Mouse (Mus musculus): Measurements from ENCODE around the gene Ireb2. TPM values are rescaled to one million over a fixed set of nuclear protein-coding genes. Genes with fewer than 3 reads are reported as not detected.
"Not testable (repeated sequence)": the region's sequence is repeated elsewhere in the genome, so short reads cannot be mapped to it uniquely, and the experiment has no call there.

Gene Ireb2
- polyA plus RNA-seq (2014; fragmentation: Nextera tagmentation; extraction: Ambion mirVana): 43.4 and 46.8 TPM in 2 replicates

GRCm38 (mm10) chr9:54863363-54864281, at the start of gene Ireb2:
Gene Ireb2, plus strand, starts transcription at chr9:54863789.
- Histone ChIP-seq H3K9ac (replicated peaks; ENCODE audit: low read depth, low read length) (peak within 1 kb of the TSS; percentile 99), H3K4me3 (ENCODE audit: low read depth, low read length) (peak within 1 kb of the TSS; percentile 97), H3K36me3 (ENCODE audit: control insufficient read depth, insufficient read depth, low read length) (peaks cover 24% of the 10 kb centered on the region), H3K27me3 (ENCODE audit: control insufficient read depth, insufficient read depth, low read length) (no peaks in the 10 kb centered on the region), H3K4me2 (replicated peaks; ENCODE audit: low read depth, low read length) (peak within 1 kb of the TSS; percentile 74), H3K9me3 (ENCODE audit: control insufficient read depth, low read depth, low read length) (no peaks in the 10 kb centered on the region), H3K27ac (ENCODE audit: low read length) (peak within 1 kb of the TSS; percentile 95), H3K4me1 (ENCODE audit: control insufficient read depth, insufficient read depth, low read length) (peaks cover 6% of the 10 kb centered on the region)
- ATAC-seq (ENCODE audit: insufficient number of reproducible peaks, insufficient read depth, low FRiP score, low read depth): peak; percentile 98
- under 1% methylated on average over 72 of the region's 72 CpGs for WGBS

GRCm38 (mm10) chr9:54816508-54817201, 46.9 kb upstream of the Ireb2 start:
- Histone ChIP-seq H3K9ac (replicated peaks; ENCODE audit: low read depth, low read length) (no peak overlapping the region), H3K4me3 (ENCODE audit: low read depth, low read length) (no peak overlapping the region), H3K4me2 (replicated peaks; ENCODE audit: low read depth, low read length) (no peak overlapping the region), H3K27ac (ENCODE audit: low read length) (no peak overlapping the region), H3K9me3 (ENCODE audit: control insufficient read depth, low read depth, low read length) (no peaks in the 10 kb centered on the region), H3K27me3 (ENCODE audit: control insufficient read depth, insufficient read depth, low read length) (no peaks in the 10 kb centered on the region), H3K4me1 (ENCODE audit: control insufficient read depth, insufficient read depth, low read length) (no peaks in the 10 kb centered on the region), H3K36me3 (ENCODE audit: control insufficient read depth, insufficient read depth, low read length) (no peaks in the 10 kb centered on the region)
- ATAC-seq (ENCODE audit: insufficient number of reproducible peaks, insufficient read depth, low FRiP score, low read depth): peak; percentile 58; the same call in 1 of the 2 replicates
- 58% methylated on average over 10 of the region's 10 CpGs for WGBS

GRCm38 (mm10) chr9:54821442-54822100, 42.0 kb upstream of the Ireb2 start:
- H3K9me3 ChIP-seq (ENCODE audit: control insufficient read depth, low read depth, low read length): no peaks in the 10 kb centered on the region
- 0 out of 2 replicates have a peak, but pooled peaks have one; percentile 33 for ATAC-seq (ENCODE audit: insufficient number of reproducible peaks, insufficient read depth, low FRiP score, low read depth)

GRCm38 (mm10) chr9:54829760-54830159, 33.8 kb upstream of the Ireb2 start:
- no peaks in the 10 kb centered on the region for H3K27me3 ChIP-seq (ENCODE audit: control insufficient read depth, insufficient read depth, low read length)
- no peaks in the 10 kb centered on the region for H3K4me1 ChIP-seq (ENCODE audit: control insufficient read depth, insufficient read depth, low read length)
- H3K9ac ChIP-seq (replicated peaks; ENCODE audit: low read depth, low read length): no peak overlapping the region
- no peak overlapping the region for H3K4me2 ChIP-seq (replicated peaks; ENCODE audit: low read depth, low read length)
- no peaks in the 10 kb centered on the region for H3K9me3 ChIP-seq (ENCODE audit: control insufficient read depth, low read depth, low read length)
- no peak for ATAC-seq (ENCODE audit: insufficient number of reproducible peaks, insufficient read depth, low FRiP score, low read depth)
- 28% methylated on average over 2 of the region's 2 CpGs for WGBS
- no peaks in the 10 kb centered on the region for H3K36me3 ChIP-seq (ENCODE audit: control insufficient read depth, insufficient read depth, low read length)
- no peak overlapping the region for H3K4me3 ChIP-seq (ENCODE audit: low read depth, low read length)
- H3K27ac ChIP-seq (ENCODE audit: low read length): no peak overlapping the region

More at GRCm38 (mm10) chr9:54821442-54822100, 42.0 kb upstream of the Ireb2 start:
- 60% methylated on average over 5 of the region's 5 CpGs for WGBS
- Histone ChIP-seq H3K27me3 (ENCODE audit: control insufficient read depth, insufficient read depth, low read length) (no peaks in the 10 kb centered on the region), H3K4me3 (ENCODE audit: low read depth, low read length) (no peak overlapping the region), H3K36me3 (ENCODE audit: control insufficient read depth, insufficient read depth, low read length) (no peaks in the 10 kb centered on the region), H3K27ac (ENCODE audit: low read length) (no peak overlapping the region), H3K4me1 (ENCODE audit: control insufficient read depth, insufficient read depth, low read length) (no peaks in the 10 kb centered on the region), H3K4me2 (replicated peaks; ENCODE audit: low read depth, low read length) (no peak overlapping the region), H3K9ac (replicated peaks; ENCODE audit: low read depth, low read length) (no peak overlapping the region)

- H3K4me2 ChIP-seq (replicated peaks; ENCODE audit: low read depth, low read length): no peak overlapping the region
- H3K27me3 ChIP-seq (ENCODE audit: control insufficient read depth, insufficient read depth, low read length): no peaks in the 10 kb centered on the region
- no peak for ATAC-seq (ENCODE audit: insufficient number of reproducible peaks, insufficient read depth, low FRiP score, low read depth)
- H3K9me3 ChIP-seq (ENCODE audit: control insufficient read depth, low read depth, low read length): no peaks in the 10 kb centered on the region
- H3K9ac ChIP-seq (replicated peaks; ENCODE audit: low read depth, low read length): no peak overlapping the region
- no peak overlapping the region for H3K27ac ChIP-seq (ENCODE audit: low read length)
- H3K4me1 ChIP-seq (ENCODE audit: control insufficient read depth, insufficient read depth, low read length): no peaks in the 10 kb centered on the region
- no peak overlapping the region for H3K4me3 ChIP-seq (ENCODE audit: low read depth, low read length)
- WGBS: 46% methylated on average over 3 of the region's 3 CpGs
- no peaks in the 10 kb centered on the region for H3K36me3 ChIP-seq (ENCODE audit: control insufficient read depth, insufficient read depth, low read length)
Observed at GRCm38 (mm10) chr9:54830624-54831023, 33.0 kb upstream of the Ireb2 start.

GRCm38 (mm10) chr9:54833831-54834230, 29.8 kb upstream of the Ireb2 start:
- Histone ChIP-seq H3K36me3 (ENCODE audit: control insufficient read depth, insufficient read depth, low read length) (no peaks in the 10 kb centered on the region), H3K4me2 (replicated peaks; ENCODE audit: low read depth, low read length) (no peak overlapping the region), H3K9me3 (ENCODE audit: control insufficient read depth, low read depth, low read length) (no peaks in the 10 kb centered on the region), H3K27ac (ENCODE audit: low read length) (no peak overlapping the region), H3K27me3 (ENCODE audit: control insufficient read depth, insufficient read depth, low read length) (no peaks in the 10 kb centered on the region), H3K4me3 (ENCODE audit: low read depth, low read length) (no peak overlapping the region), H3K4me1 (ENCODE audit: control insufficient read depth, insufficient read depth, low read length) (no peaks in the 10 kb centered on the region), H3K9ac (replicated peaks; ENCODE audit: low read depth, low read length) (no peak overlapping the region)
- no peak for ATAC-seq (ENCODE audit: insufficient number of reproducible peaks, insufficient read depth, low FRiP score, low read depth)
- 77% methylated on average over 1 of the region's 1 CpGs for WGBS

GRCm38 (mm10) chr9:54835951-54836717, 27.5 kb upstream of the Ireb2 start:
- WGBS: 81% methylated on average over 6 of the region's 6 CpGs
- not testable (repeated sequence) for H3K27ac ChIP-seq (ENCODE audit: low read length)

More at GRCm38 (mm10) chr9:54835951-54836717, 27.5 kb upstream of the Ireb2 start:
- H3K36me3 ChIP-seq (ENCODE audit: control insufficient read depth, insufficient read depth, low read length); H3K9ac ChIP-seq (replicated peaks; ENCODE audit: low read depth, low read length); H3K4me2 ChIP-seq (replicated peaks; ENCODE audit: low read depth, low read length); H3K4me1 ChIP-seq (ENCODE audit: control insufficient read depth, insufficient read depth, low read length); ATAC-seq (ENCODE audit: insufficient number of reproducible peaks, insufficient read depth, low FRiP score, low read depth); H3K4me3 ChIP-seq (ENCODE audit: low read depth, low read length); H3K27me3 ChIP-seq (ENCODE audit: control insufficient read depth, insufficient read depth, low read length); H3K9me3 ChIP-seq (ENCODE audit: control insufficient read depth, low read depth, low read length): not testable (repeated sequence)

Measured in stomach, embryonic 14.5 days (tissue).